Mouse (Mus musculus) midbrain, embryonic 13.5 days (tissue): ENCODE data around the gene Ncf4. TPM values are rescaled to one million over a fixed set of nuclear protein-coding genes. Genes with fewer than 3 reads are reported as not detected.
"Not testable (repeated sequence)": the region's sequence is repeated elsewhere in the genome, so short reads cannot be mapped to it uniquely, and the experiment has no call there.

Source experiments
- ATAC-seq: fragments of 200-750 bp; cut with Nextera tagmentation; 2 replicates; pipeline ENCODE4 v1.8.0; 2017; ENCODE audit warnings: mild to moderate bottlenecking, moderate TSS enrichment, moderate library complexity
- H3K27ac ChIP-seq: fragments of 300-500 bp; sonication (generic); 2 replicates; pipeline ENCODE4 v1.5.1; 2015; ENCODE audit warnings: inconsistent platforms, mild to moderate bottlenecking, moderate library complexity
- H3K27me3 ChIP-seq: fragments of 300-500 bp; sonication (generic); 2 replicates; pipeline ENCODE4 v1.6.1; 2015; ENCODE audit warnings: mild to moderate bottlenecking, inconsistent platforms
- H3K36me3 ChIP-seq: fragments of 300-500 bp; sonication (generic); 2 replicates; pipeline ENCODE4 v1.6.1; 2015; ENCODE audit warnings: mild to moderate bottlenecking, inconsistent platforms
- H3K4me1 ChIP-seq: fragments of 300-500 bp; sonication (generic); replicated peaks from 2 replicates; pipeline ENCODE4 v1.6.1; 2015; ENCODE audit warnings: inconsistent platforms
- H3K4me2 ChIP-seq: fragments of 300-500 bp; sonication (generic); replicated peaks from 2 replicates; pipeline ENCODE4 v1.6.1; 2015; ENCODE audit warnings: moderate library complexity, mild to moderate bottlenecking, inconsistent platforms
- H3K4me3 ChIP-seq: fragments of 300-500 bp; sonication (generic); replicated peaks from 2 replicates; pipeline ENCODE4 v1.5.1; 2015; ENCODE audit warnings: mild to moderate bottlenecking, inconsistent platforms
- H3K9ac ChIP-seq: fragments of 300-500 bp; sonication (generic); replicated peaks from 2 replicates; pipeline ENCODE4 v1.6.1; 2015; ENCODE audit warnings: mild to moderate bottlenecking, inconsistent platforms
- H3K9me3 ChIP-seq: fragments of 300-500 bp; sonication (generic); 2 replicates; pipeline ENCODE4 v1.6.1; 2016; ENCODE audit warnings: mild to moderate bottlenecking, inconsistent platforms
- WGBS: fragments of 180-500 bp; shearing (Covaris S2); methylation state at CpG from one replicate; pipeline ENCODE4 v1.1.7; 2015; 5-methylcytosine and 5-hydroxymethylcytosine counted together
- polyA plus RNA-seq: library from polyadenylated mRNA; unstranded; fragments of >200 nt; fragmentation: Nextera tagmentation; extraction: Ambion mirVana; gene quantifications from 2 replicates; pipeline ENCODE4 v1.2.1, GENCODE M21; 2015

Ncf4 gene
- polyA plus RNA-seq, 1 experiment from 2014 or later = 1.0 TPM

- Histone ChIP-seq H3K4me3 (no peak overlapping the region), H3K27ac (no peak overlapping the region), H3K9ac (no peak overlapping the region), H3K27me3 (peaks cover 19% of the 10 kb centered on the region; the same call in 1 of the 2 replicates), H3K4me1 (peaks cover 8% of the 10 kb centered on the region; the same call in 1 of the 2 replicates), H3K9me3 (no peaks in the 10 kb centered on the region), H3K36me3 (no peaks in the 10 kb centered on the region), H3K4me2 (no peak overlapping the region)
- 74% methylated on average over 5 of the region's 5 CpGs for WGBS
- no peak for ATAC-seq
Measured at GRCm38 (mm10) chr15:78234823-78235509, 9.6 kb upstream of the Ncf4 start.

GRCm38 (mm10) chr15:78239453-78239852 lies 5.1 kb upstream of the Ncf4 start:
- H3K9me3 ChIP-seq = no peaks in the 10 kb centered on the region
- WGBS = 24% methylated on average over 10 of the region's 10 CpGs
- H3K4me2 ChIP-seq = no peak overlapping the region
- H3K27me3 ChIP-seq = peaks cover 21% of the 10 kb centered on the region; the same call in 1 of the 2 replicates
- no peaks in the 10 kb centered on the region for H3K4me1 ChIP-seq
- H3K9ac ChIP-seq = no peak overlapping the region
- H3K4me3 ChIP-seq = no peak overlapping the region
- no peak for ATAC-seq
- no peaks in the 10 kb centered on the region for H3K36me3 ChIP-seq
- no peak overlapping the region for H3K27ac ChIP-seq

GRCm38 (mm10) chr15:78239956-78240617 lies 4.5 kb upstream of the Ncf4 start:
- ATAC-seq = no peak
- WGBS = 78% methylated on average over 14 of the region's 14 CpGs

GRCm38 (mm10) chr15:78241335-78241734 lies 3.3 kb upstream of the Ncf4 start:
- no peak overlapping the region for H3K9ac ChIP-seq
- H3K4me2 ChIP-seq = no peak overlapping the region
- H3K4me1 ChIP-seq = no peaks in the 10 kb centered on the region
- WGBS = 60% methylated on average over 11 of the region's 11 CpGs
- H3K27ac ChIP-seq = no peak overlapping the region
- H3K4me3 ChIP-seq = no peak overlapping the region
- ATAC-seq = no peak
- H3K9me3 ChIP-seq = no peaks in the 10 kb centered on the region
- H3K36me3 ChIP-seq = no peaks in the 10 kb centered on the region
- peaks cover 10% of the 10 kb centered on the region; the same call in 1 of the 2 replicates for H3K27me3 ChIP-seq

More at GRCm38 (mm10) chr15:78239956-78240617, 4.5 kb upstream of the Ncf4 start:
- Histone ChIP-seq H3K27ac (no peak overlapping the region), H3K9me3 (no peaks in the 10 kb centered on the region), H3K27me3 (peaks cover 15% of the 10 kb centered on the region; the same call in 1 of the 2 replicates), H3K4me3 (no peak overlapping the region), H3K36me3 (no peaks in the 10 kb centered on the region), H3K4me1 (no peaks in the 10 kb centered on the region), H3K4me2 (no peak overlapping the region), H3K9ac (no peak overlapping the region)

- Histone ChIP-seq H3K9me3 (no peaks in the 10 kb centered on the region), H3K4me1 (no peaks in the 10 kb centered on the region), H3K36me3 (no peaks in the 10 kb centered on the region), H3K4me3 (no peak overlapping the region), H3K27me3 (peaks cover 10% of the 10 kb centered on the region; the same call in 1 of the 2 replicates), H3K27ac (no peak overlapping the region), H3K9ac (no peak overlapping the region), H3K4me2 (no peak overlapping the region)
- no peak for ATAC-seq
- 82% methylated on average over 8 of the region's 8 CpGs for WGBS
Measured at GRCm38 (mm10) chr15:78243061-78243460, 1.5 kb upstream of the Ncf4 start.

- H3K27ac ChIP-seq = no peak overlapping the region
- H3K4me2 ChIP-seq = no peak overlapping the region
- H3K27me3 ChIP-seq = peaks cover 7% of the 10 kb centered on the region; the same call in 1 of the 2 replicates
- H3K36me3 ChIP-seq = no peaks in the 10 kb centered on the region
- no peaks in the 10 kb centered on the region for H3K4me1 ChIP-seq
- 77% methylated on average over 6 of the region's 6 CpGs for WGBS
- no peak overlapping the region for H3K9ac ChIP-seq
- H3K4me3 ChIP-seq = no peak overlapping the region
- no peak for ATAC-seq
- H3K9me3 ChIP-seq = no peaks in the 10 kb centered on the region
Measured at GRCm38 (mm10) chr15:78243774-78244173, 827 bp upstream of the Ncf4 start.

- WGBS = 76% methylated on average over 18 of the region's 18 CpGs
- Histone ChIP-seq H3K9me3 (no peaks in the 10 kb centered on the region), H3K4me2 (no peak overlapping the region), H3K4me1 (no peaks in the 10 kb centered on the region), H3K4me3 (no peak overlapping the region), H3K36me3 (no peaks in the 10 kb centered on the region), H3K9ac (no peak overlapping the region), H3K27ac (no peak overlapping the region), H3K27me3 (no peaks in the 10 kb centered on the region)
- no peak for ATAC-seq
Measured at GRCm38 (mm10) chr15:78246143-78247116, 1.8 kb downstream of the Ncf4 start.

GRCm38 (mm10) chr15:78247659-78248058 lies 3.1 kb downstream of the Ncf4 start:
- no peaks in the 10 kb centered on the region for H3K9me3 ChIP-seq
- H3K27ac ChIP-seq = no peak overlapping the region
- no peak overlapping the region for H3K4me2 ChIP-seq
- H3K27me3 ChIP-seq = no peaks in the 10 kb centered on the region
- no peak overlapping the region for H3K9ac ChIP-seq
- WGBS = 69% methylated on average over 2 of the region's 2 CpGs
- no peaks in the 10 kb centered on the region for H3K4me1 ChIP-seq
- no peak overlapping the region for H3K4me3 ChIP-seq
- no peaks in the 10 kb centered on the region for H3K36me3 ChIP-seq
- ATAC-seq = no peak

- no peak overlapping the region for H3K9ac ChIP-seq
- no peak overlapping the region for H3K27ac ChIP-seq
- no peak overlapping the region for H3K4me2 ChIP-seq
- WGBS = 74% methylated on average over 3 of the region's 3 CpGs
- no peaks in the 10 kb centered on the region for H3K9me3 ChIP-seq
- no peak for ATAC-seq
- H3K27me3 ChIP-seq = no peaks in the 10 kb centered on the region
- H3K4me1 ChIP-seq = no peaks in the 10 kb centered on the region
- H3K36me3 ChIP-seq = no peaks in the 10 kb centered on the region
- no peak overlapping the region for H3K4me3 ChIP-seq
Measured at GRCm38 (mm10) chr15:78248410-78248809, 3.8 kb downstream of the Ncf4 start.

- H3K4me1 ChIP-seq = no peaks in the 10 kb centered on the region
- no peak overlapping the region for H3K9ac ChIP-seq
- H3K27me3 ChIP-seq = peaks cover 4% of the 10 kb centered on the region; the same call in 1 of the 2 replicates
- 16% methylated on average over 20 of the region's 20 CpGs for WGBS
- H3K27ac ChIP-seq = no peak overlapping the region
- no peak overlapping the region for H3K4me3 ChIP-seq
- H3K36me3 ChIP-seq = no peaks in the 10 kb centered on the region
- no peak for ATAC-seq
- no peak overlapping the region for H3K4me2 ChIP-seq
- no peaks in the 10 kb centered on the region for H3K9me3 ChIP-seq
Measured at GRCm38 (mm10) chr15:78254751-78255150, 10.2 kb downstream of the Ncf4 start.

GRCm38 (mm10) chr15:78256602-78257259 lies 12.1 kb downstream of the Ncf4 start:
- not testable (repeated sequence) for H3K4me3 ChIP-seq, H3K4me1 ChIP-seq, H3K27me3 ChIP-seq, ATAC-seq, H3K27ac ChIP-seq, H3K36me3 ChIP-seq, H3K4me2 ChIP-seq, H3K9ac ChIP-seq, H3K9me3 ChIP-seq
